8 mouse cellular contexts compared by ENCODE assay signal in genomic region chr13:97545971-97546454, GRCm38 (mm10).
DNase-seq lines count a peak whose midpoint lies in the region; ATAC-seq and TF ChIP-seq lines count a peak whose summit lies in the region.
"Had no signal": no experiment of that assay in that cellular context is flagged by ENCODE, and none has a peak within 500 bp of the region (broad histone marks: within the 10 kb centered on the region; RNA-seq: fewer than 3 reads in every experiment).

No protein-coding gene starts in this region.

- peak; percentile 63 for ATAC-seq in forebrain, embryonic 12.5 days (ENCODE audit: low FRiP score)
- ATAC-seq in monocyte, adult 5-6 weeks (replicated peaks; ENCODE audit: insufficient number of reproducible peaks, low FRiP score, low TSS enrichment, poor library complexity, severe bottlenecking), result peak; percentile 78

- DNase-seq in left cerebral cortex, adult 2 months (ENCODE audit: extremely low spot score in 1 of 2, low spot score in 2 of 2), result peak in 1 of 2 experiments; percentile 34
- DNase-seq in left cerebral cortex, adult 11 months (ENCODE audit: low spot score), result no peak
- no peak for DNase-seq in thymus, postnatal 14 days
- no peak for DNase-seq in embryo, embryonic 9.5 days (ENCODE audit: extremely low spot score)

- no peaks in the 10 kb centered on the region for H3K36me3 ChIP-seq in forebrain, embryonic 12.5 days (replicated peaks)
- H3K36me3 ChIP-seq: midbrain, embryonic 12.5 days had no signal

- H3K9ac ChIP-seq in forebrain, embryonic 12.5 days, result no peak overlapping the region
- H3K9ac ChIP-seq: midbrain, embryonic 12.5 days had no signal

- no peak for TF ChIP-seq CTCF in left cerebral cortex, adult 2 months (IDR thresholded peaks at IDR 0.05)

- H3K4me3 ChIP-seq in left cerebral cortex, adult 2 months, result no peak overlapping the region
- H3K4me3 ChIP-seq in brown adipose tissue, adult 24 weeks (ENCODE audit: insufficient read depth, low read depth, low read length), result no peak overlapping the region
- no peak overlapping the region for H3K4me3 ChIP-seq in forebrain, embryonic 12.5 days (replicated peaks)
- H3K4me3 ChIP-seq: midbrain, embryonic 12.5 days had no signal

- H3K9me3 ChIP-seq in forebrain, embryonic 12.5 days, result 0 out of 2 replicates have a peak, but pooled peaks cover 5% of the 10 kb centered on the region
- H3K9me3 ChIP-seq: midbrain, embryonic 12.5 days had no signal

- H3K27me3 ChIP-seq in forebrain, embryonic 12.5 days, result no peaks in the 10 kb centered on the region

- intact Hi-C loops in left cerebral cortex, adult 2 months (cut with DNase I), result no loop called here

- 45% methylated on average over 9 of the region's 9 CpGs for WGBS in forebrain, embryonic 12.5 days

- H3K4me1 ChIP-seq in brown adipose tissue, adult 24 weeks (ENCODE audit: control insufficient read depth, insufficient read depth, insufficient read length, low read length), result peaks cover 14% of the 10 kb centered on the region
- H3K4me1 ChIP-seq in forebrain, embryonic 12.5 days, result peaks cover 13% of the 10 kb centered on the region

- H3K27ac ChIP-seq in left cerebral cortex, adult 2 months, result peak overlapping the region; percentile 66
- H3K27ac ChIP-seq in brown adipose tissue, adult 24 weeks (replicated peaks; ENCODE audit: low read depth, low read length), result peak overlapping the region; percentile 34
- peak overlapping the region; percentile 25; the same call in 1 of the 2 replicates for H3K27ac ChIP-seq in forebrain, embryonic 12.5 days
- H3K27ac ChIP-seq: midbrain, embryonic 12.5 days had no signal

- H3K4me2 ChIP-seq in forebrain, embryonic 12.5 days, result no peak overlapping the region
- H3K4me2 ChIP-seq: midbrain, embryonic 12.5 days had no signal
